ENCODE assay signal across 27 mouse cellular contexts in the genomic region with DNA sequence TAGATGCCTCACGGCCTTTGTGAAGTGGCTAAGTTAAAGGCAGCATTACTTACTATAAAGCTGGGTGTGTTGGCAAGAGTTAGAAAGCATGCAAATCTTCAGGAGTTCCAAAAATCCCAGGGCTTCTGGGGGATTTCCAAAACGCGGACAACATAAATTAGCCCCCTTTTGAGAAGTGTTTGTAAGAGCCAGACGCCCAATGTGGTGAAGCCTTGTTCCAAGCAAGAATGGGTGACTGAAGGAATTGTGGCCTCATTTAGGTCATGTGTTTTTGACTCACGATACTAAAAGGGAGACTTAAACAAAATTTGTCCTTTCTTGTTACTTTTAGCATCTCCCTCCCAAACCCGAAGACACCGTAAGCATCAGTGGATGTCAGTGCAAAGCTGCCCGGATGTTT.
"Had no signal": no experiment of that assay in that cellular context is flagged by ENCODE, and none has a peak within 500 bp of the region (broad histone marks: within the 10 kb centered on the region; RNA-seq: fewer than 3 reads in every experiment).

No protein-coding gene starts in this region.

- DNase-seq: gastrocnemius, adult 2 months; gastrocnemius, postnatal 10 days; gastrocnemius, postnatal 25 days; heart, adult 18-20 months; heart, postnatal 10 days; heart, postnatal 4 days; kidney, adult 18-20 months; kidney, adult 8-10 months; kidney, postnatal 10 days; kidney, postnatal 25 days; kidney, postnatal 4 days; liver; liver, embryonic 13.5 days had no signal

- H3K27ac ChIP-seq: gastrocnemius, adult 2 months; heart, embryonic 10.5 days; hindbrain, embryonic 10.5 days; hindbrain, embryonic 12.5 days; hindbrain, embryonic 14.5 days; intestine, embryonic 15.5 days; layer of hippocampus, adult 2 months; left cerebral cortex, adult 2 months; limb, embryonic 10.5 days; limb, embryonic 12.5 days; liver, embryonic 13.5 days had no signal

- H3K4me2 ChIP-seq: heart, embryonic 12.5 days; hindbrain, embryonic 12.5 days; hindbrain, embryonic 14.5 days; intestine, embryonic 15.5 days; limb, embryonic 12.5 days; liver, embryonic 11.5 days; liver, embryonic 13.5 days had no signal

- ATAC-seq: hindbrain, embryonic 16.5 days; inflammation-experienced regulatory T-cells, adult 6 months; intestine, embryonic 15.5 days; intestine, postnatal 0 days had no signal

- H3K4me3 ChIP-seq: gastrocnemius, adult 2 months; heart, embryonic 10.5 days; heart, embryonic 12.5 days; hindbrain, embryonic 10.5 days; hindbrain, embryonic 12.5 days; intestine, embryonic 15.5 days; layer of hippocampus, adult 2 months; left cerebral cortex, adult 2 months; limb, embryonic 10.5 days; limb, embryonic 12.5 days; liver, embryonic 13.5 days had no signal

- H3K27me3 ChIP-seq: heart, embryonic 12.5 days; hindbrain, embryonic 12.5 days; intestine, embryonic 15.5 days; limb, embryonic 12.5 days; liver, embryonic 13.5 days had no signal

- H3K4me1 ChIP-seq: heart, embryonic 10.5 days; heart, embryonic 12.5 days; hindbrain, embryonic 10.5 days; hindbrain, embryonic 12.5 days; intestine, embryonic 15.5 days; limb, embryonic 10.5 days; liver, embryonic 13.5 days had no signal

- H3K9me3 ChIP-seq: heart, embryonic 10.5 days; heart, embryonic 12.5 days; hindbrain, embryonic 10.5 days; hindbrain, embryonic 12.5 days; intestine, embryonic 15.5 days; limb, embryonic 10.5 days; limb, embryonic 12.5 days; liver, embryonic 13.5 days had no signal

- H3K9ac ChIP-seq: heart, embryonic 12.5 days; hindbrain, embryonic 12.5 days; hindbrain, embryonic 14.5 days; intestine, embryonic 15.5 days; limb, embryonic 12.5 days; liver, embryonic 13.5 days had no signal

- H3K36me3 ChIP-seq: heart, embryonic 10.5 days; heart, embryonic 12.5 days; hindbrain, embryonic 10.5 days; hindbrain, embryonic 12.5 days; intestine, embryonic 15.5 days; limb, embryonic 10.5 days; limb, embryonic 12.5 days; liver, embryonic 13.5 days had no signal
